Mouse (Mus musculus): ENCODE data around the gene St8sia1.

- TF ChIP-seq GATA1 (IDR thresholded peaks at IDR 0.05; ENCODE audit: low read length), result no peak
- no peak for TF ChIP-seq TAL1 (IDR thresholded peaks at IDR 0.05; ENCODE audit: low read length)
Observed at GRCm38 (mm10) chr6:142956556-142956955, 7.7 kb downstream of the St8sia1 start.
